Mouse (Mus musculus): ENCODE data around the gene Skap1. TPM values are rescaled to one million over a fixed set of nuclear protein-coding genes. Genes with fewer than 3 reads are reported as not detected.

Skap1 gene
- total and polyA plus RNA-seq, 2 experiments from 2014 or later, result 0.11 TPM; not detected in 1

DNA sequence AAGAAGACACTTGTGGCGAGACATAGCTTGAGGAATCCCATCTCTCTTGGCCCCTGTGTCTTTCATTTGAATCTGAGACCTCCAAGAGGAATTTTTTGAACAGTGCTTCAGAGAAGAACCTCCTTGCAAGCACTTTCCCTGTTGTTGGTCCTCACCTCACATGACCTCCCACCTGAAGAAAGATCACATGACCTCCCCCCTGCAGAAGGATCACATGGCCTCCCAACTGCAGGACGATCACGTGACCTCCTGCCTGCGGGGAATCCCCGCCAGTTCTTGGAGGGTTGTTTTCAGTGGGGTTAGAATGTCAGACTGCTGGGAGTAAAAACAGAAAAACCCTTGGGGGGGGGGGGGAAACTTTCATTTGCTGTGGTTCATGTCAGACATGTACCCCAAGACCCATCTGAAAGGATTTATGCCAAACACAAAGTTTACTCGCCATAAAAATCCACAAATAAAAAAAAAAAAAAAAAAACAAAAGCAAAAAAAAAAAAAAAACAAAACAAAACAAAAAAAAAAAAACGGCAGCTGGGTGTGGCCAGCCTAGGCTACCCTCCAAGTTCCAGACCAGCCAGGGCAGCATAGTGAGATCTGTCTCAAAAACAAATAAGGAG, 232.6 kb downstream of the Skap1 start:
- Histone ChIP-seq H3K9me3 (replicated peaks; ENCODE audit: control insufficient read depth, low read length) (no peaks in the 10 kb centered on the region), H3K9ac (replicated peaks; ENCODE audit: low read depth, low read length) (no peak overlapping the region), H3K4me1 (ENCODE audit: control insufficient read depth, insufficient read depth) (no peaks in the 10 kb centered on the region), H3K27ac (ENCODE audit: low read depth) (no peak overlapping the region), H3K4me2 (ENCODE audit: low read depth, low read length) (no peak overlapping the region), H3K4me3 (ENCODE audit: low read depth, low read length) (no peak overlapping the region), H3K36me3 (replicated peaks; ENCODE audit: control insufficient read depth, insufficient read depth, low read length) (no peaks in the 10 kb centered on the region), H3K27me3 (ENCODE audit: control insufficient read depth, insufficient read depth, low read length) (no peaks in the 10 kb centered on the region)
- DNase-seq (ENCODE audit: low spot score) (no peak), ATAC-seq (ENCODE audit: insufficient read depth, low read depth) (no peak)
- WGBS, result 22% methylated on average over 7 of the region's 7 CpGs
- no peak for TF ChIP-seq EP300 (IDR thresholded peaks at IDR 0.05; ENCODE audit: low read depth)
- TF ChIP-seq CTCF (IDR thresholded peaks at IDR 0.05; ENCODE audit: low read depth), result no peak

- Histone ChIP-seq H3K36me3 (replicated peaks; ENCODE audit: control insufficient read depth, insufficient read depth, low read length) (no peaks in the 10 kb centered on the region), H3K4me3 (ENCODE audit: low read depth, low read length) (no peak overlapping the region), H3K27me3 (ENCODE audit: control insufficient read depth, insufficient read depth, low read length) (no peaks in the 10 kb centered on the region), H3K9ac (replicated peaks; ENCODE audit: low read depth, low read length) (no peak overlapping the region), H3K9me3 (replicated peaks; ENCODE audit: control insufficient read depth, low read length) (no peaks in the 10 kb centered on the region), H3K4me2 (ENCODE audit: low read depth, low read length) (no peak overlapping the region), H3K27ac (ENCODE audit: low read depth) (no peak overlapping the region), H3K4me1 (ENCODE audit: control insufficient read depth, insufficient read depth) (no peaks in the 10 kb centered on the region)
- TF ChIP-seq CTCF (IDR thresholded peaks at IDR 0.05; ENCODE audit: low read depth) (no peak), EP300 (IDR thresholded peaks at IDR 0.05; ENCODE audit: low read depth) (no peak)
- 89% methylated on average over 4 of the region's 4 CpGs for WGBS
- no peak for DNase-seq (ENCODE audit: low spot score)
- no peak for ATAC-seq (ENCODE audit: insufficient read depth, low read depth)
Observed at GRCm38 (mm10) chr11:96697467-96697866, 233.1 kb downstream of the Skap1 start.

DNA sequence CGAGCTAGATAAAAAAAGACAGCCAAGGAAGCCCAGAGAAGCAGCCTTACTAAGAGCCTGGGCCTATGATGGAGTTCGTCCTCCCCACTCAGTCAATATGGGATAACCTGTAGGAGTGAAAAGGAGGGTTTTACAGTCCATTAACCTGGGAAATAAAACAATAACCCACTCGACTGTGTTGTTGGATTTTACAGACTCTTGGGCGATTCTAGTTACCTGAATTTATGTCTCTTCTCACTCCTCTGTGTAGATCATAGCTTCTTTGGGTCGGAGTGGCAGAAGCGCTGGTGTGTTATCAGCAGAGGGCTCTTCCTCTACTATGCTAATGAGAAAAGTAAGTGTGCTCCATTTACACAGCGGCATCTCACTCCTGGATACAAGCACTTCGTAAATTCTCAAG, 239.4 kb downstream of the Skap1 start:
- no peak overlapping the region for H3K27ac ChIP-seq (ENCODE audit: low read depth)
- no peak overlapping the region for H3K4me3 ChIP-seq (ENCODE audit: low read depth, low read length)
- H3K9ac ChIP-seq (replicated peaks; ENCODE audit: low read depth, low read length), result no peak overlapping the region
- ATAC-seq (ENCODE audit: insufficient read depth, low read depth), result no peak
- H3K4me1 ChIP-seq (ENCODE audit: control insufficient read depth, insufficient read depth), result no peaks in the 10 kb centered on the region
- H3K9me3 ChIP-seq (replicated peaks; ENCODE audit: control insufficient read depth, low read length), result no peaks in the 10 kb centered on the region
- 67% methylated on average over 8 of the region's 8 CpGs for WGBS
- no peaks in the 10 kb centered on the region for H3K36me3 ChIP-seq (replicated peaks; ENCODE audit: control insufficient read depth, insufficient read depth, low read length)
- DNase-seq (ENCODE audit: low spot score), result no peak
- TF ChIP-seq CTCF (IDR thresholded peaks at IDR 0.05; ENCODE audit: low read depth), result no peak
- TF ChIP-seq EP300 (IDR thresholded peaks at IDR 0.05; ENCODE audit: low read depth), result no peak
- peaks cover 17% of the 10 kb centered on the region for H3K27me3 ChIP-seq (ENCODE audit: control insufficient read depth, insufficient read depth, low read length)
- H3K4me2 ChIP-seq (ENCODE audit: low read depth, low read length), result no peak overlapping the region

GRCm38 (mm10) chr11:96711268-96711667, 246.9 kb downstream of the Skap1 start:
- 0 out of 2 replicates have a peak, but pooled peaks have one; percentile 5 for TF ChIP-seq CTCF (IDR thresholded peaks at IDR 0.05; ENCODE audit: low read depth)
- TF ChIP-seq EP300 (IDR thresholded peaks at IDR 0.05; ENCODE audit: low read depth), result no peak
- Histone ChIP-seq H3K27ac (ENCODE audit: low read depth) (no peak overlapping the region), H3K4me2 (ENCODE audit: low read depth, low read length) (no peak overlapping the region), H3K36me3 (replicated peaks; ENCODE audit: control insufficient read depth, insufficient read depth, low read length) (no peaks in the 10 kb centered on the region), H3K4me1 (ENCODE audit: control insufficient read depth, insufficient read depth) (no peaks in the 10 kb centered on the region), H3K9ac (replicated peaks; ENCODE audit: low read depth, low read length) (no peak overlapping the region), H3K9me3 (replicated peaks; ENCODE audit: control insufficient read depth, low read length) (no peaks in the 10 kb centered on the region), H3K4me3 (ENCODE audit: low read depth, low read length) (no peak overlapping the region), H3K27me3 (ENCODE audit: control insufficient read depth, insufficient read depth, low read length) (peaks cover 14% of the 10 kb centered on the region)
- no peak for ATAC-seq (ENCODE audit: insufficient read depth, low read depth)
- 68% methylated on average over 5 of the region's 5 CpGs for WGBS
- no peak for DNase-seq (ENCODE audit: low spot score)

DNA sequence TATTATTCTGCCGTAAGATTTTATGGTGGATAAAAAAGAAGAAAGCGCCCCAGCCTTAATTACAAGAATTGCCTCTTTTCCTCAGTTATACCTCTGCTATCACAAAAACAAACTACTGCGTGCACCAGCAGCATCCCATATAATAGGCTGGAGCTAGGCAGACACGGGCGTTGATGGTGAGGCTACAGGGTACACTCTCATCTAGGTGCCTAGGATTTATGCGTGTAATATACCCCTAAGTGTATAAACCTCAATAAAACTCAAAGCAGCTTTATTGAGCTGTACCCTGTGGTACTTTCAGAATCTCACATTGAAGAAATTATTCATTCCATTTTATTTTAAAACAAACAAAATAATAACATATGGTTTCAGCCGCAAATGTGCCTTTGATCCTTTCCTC, 247.3 kb downstream of the Skap1 start:
- 90% methylated on average over 7 of the region's 7 CpGs for WGBS
- no peak for DNase-seq (ENCODE audit: low spot score)
- no peak overlapping the region for H3K27ac ChIP-seq (ENCODE audit: low read depth)
- no peaks in the 10 kb centered on the region for H3K4me1 ChIP-seq (ENCODE audit: control insufficient read depth, insufficient read depth)
- no peak overlapping the region for H3K4me3 ChIP-seq (ENCODE audit: low read depth, low read length)
- peaks cover 13% of the 10 kb centered on the region for H3K27me3 ChIP-seq (ENCODE audit: control insufficient read depth, insufficient read depth, low read length)
- no peak overlapping the region for H3K9ac ChIP-seq (replicated peaks; ENCODE audit: low read depth, low read length)
- no peaks in the 10 kb centered on the region for H3K36me3 ChIP-seq (replicated peaks; ENCODE audit: control insufficient read depth, insufficient read depth, low read length)
- no peak for TF ChIP-seq CTCF (IDR thresholded peaks at IDR 0.05; ENCODE audit: low read depth)
- TF ChIP-seq EP300 (IDR thresholded peaks at IDR 0.05; ENCODE audit: low read depth), result no peak
- no peak for ATAC-seq (ENCODE audit: insufficient read depth, low read depth)
- no peaks in the 10 kb centered on the region for H3K9me3 ChIP-seq (replicated peaks; ENCODE audit: control insufficient read depth, low read length)
- no peak overlapping the region for H3K4me2 ChIP-seq (ENCODE audit: low read depth, low read length)

Data from heart, postnatal 0 days (tissue).